Mouse (Mus musculus) MEL (cell line): ENCODE measurements around the gene Chst12. TPM values are rescaled to one million over a fixed set of nuclear protein-coding genes. Genes with fewer than 3 reads are reported as not detected.

Experiments
- DNase-seq: peaks from one replicate; pipeline ENCODE4 v3.0.0; 2011; ENCODE audit warnings: low read depth, low spot score
- H3K27ac ChIP-seq: 2 replicates; pipeline ENCODE4 v1.5.1; 2012; ENCODE audit warnings: low read depth, mild to moderate bottlenecking, control low read depth, low read length, moderate library complexity; ENCODE audit not compliant: control insufficient read depth
- H3K27me3 ChIP-seq, 2 experiments: fragments of 150-350 bp in 1 of 2; sonication (generic) in 1 of 2; 2 replicates each; pipeline ENCODE4 v1.6.1; 2012; ENCODE audit warnings: low read length in 2 of 2, mild to moderate bottlenecking in 2 of 2, improper control_type of control experiment in 1 of 2, moderate library complexity in 1 of 2; ENCODE audit not compliant: insufficient read depth in 2 of 2, control insufficient read depth in 1 of 2
- H3K36me3 ChIP-seq, 2 experiments: 2 replicates each; pipeline ENCODE4 v1.6.1; 2012 to 2014; ENCODE audit warnings: low read length in 2 of 2, improper control_type of control experiment in 1 of 2, inconsistent platforms in 1 of 2, mild to moderate bottlenecking in 1 of 2; ENCODE audit not compliant: insufficient read depth in 2 of 2, control insufficient read depth in 1 of 2
- H3K4me1 ChIP-seq, 2 experiments: fragments of 150-350 bp in 1 of 2; sonication (generic) in 1 of 2; 2 replicates each; pipeline ENCODE4 v1.6.1; 2012; ENCODE audit warnings: low read length in 2 of 2, improper control_type of control experiment in 1 of 2, mild to moderate bottlenecking in 1 of 2; ENCODE audit not compliant: insufficient read depth in 2 of 2, control insufficient read depth in 1 of 2
- H3K4me3 ChIP-seq, 2 experiments: fragments of 150-350 bp in 1 of 2; sonication (generic) in 1 of 2; 2 replicates each; pipeline ENCODE4 v1.5.1; 2012; ENCODE audit warnings: low read depth in 2 of 2, low read length in 2 of 2, mild to moderate bottlenecking in 2 of 2, moderate library complexity in 2 of 2, control low read depth in 1 of 2, improper control_type of control experiment in 1 of 2; ENCODE audit not compliant: control insufficient read depth in 1 of 2, insufficient read depth in 1 of 2
- H3K79me2 ChIP-seq: 2 replicates; pipeline ENCODE4 v1.6.1; 2012; ENCODE audit warnings: mild to moderate bottlenecking, low read length, moderate library complexity; ENCODE audit not compliant: control insufficient read depth, poor library complexity, insufficient read depth
- H3K9ac ChIP-seq: 2 replicates; pipeline ENCODE4 v1.6.1; 2012; ENCODE audit warnings: low read depth, mild to moderate bottlenecking, control low read depth, low read length, moderate library complexity; ENCODE audit not compliant: control insufficient read depth, poor library complexity, severe bottlenecking
- H3K9me3 ChIP-seq: fragments of 150-350 bp; sonication (generic); replicated peaks from 2 replicates; pipeline ENCODE4 v1.6.1; 2012; ENCODE audit warnings: mild to moderate bottlenecking, low read length, improper control_type of control experiment, moderate library complexity; ENCODE audit not compliant: insufficient read depth
- CHD1 ChIP-seq: IDR thresholded peaks from 2 replicates; pipeline ENCODE4 v1.6.1; 2012; ENCODE audit warnings: low read depth, mild to moderate bottlenecking, inconsistent platforms, low read length, improper control_type of control experiment
- E2F4 ChIP-seq: IDR thresholded peaks from 2 replicates; pipeline ENCODE4 v1.6.1; 2011; ENCODE audit warnings: low read depth, low read length, improper control_type of control experiment, borderline replicate concordance
- ELF1 ChIP-seq: IDR thresholded peaks from 2 replicates; pipeline ENCODE4 v1.6.1; 2014; ENCODE audit warnings: low read depth, mild to moderate bottlenecking, inconsistent platforms, low read length, improper control_type of control experiment, moderate library complexity
- ETS1 ChIP-seq: IDR thresholded peaks from 2 replicates; pipeline ENCODE4 v1.6.1; 2012; ENCODE audit warnings: low read depth, mild to moderate bottlenecking, inconsistent platforms, low read length, improper control_type of control experiment, moderate library complexity
- MAZ ChIP-seq: IDR thresholded peaks from 2 replicates; pipeline ENCODE4 v1.6.1; 2012; ENCODE audit warnings: low read depth, mild to moderate bottlenecking, inconsistent platforms, low read length, improper control_type of control experiment
- MYC ChIP-seq: IDR thresholded peaks from 2 replicates; pipeline ENCODE4 v1.6.1; 2011; ENCODE audit warnings: low read depth, mild to moderate bottlenecking, low read length, improper control_type of control experiment, moderate library complexity
- NRF1 ChIP-seq: IDR thresholded peaks from 2 replicates; pipeline ENCODE4 v1.6.1; 2014; ENCODE audit warnings: low read depth, mild to moderate bottlenecking, inconsistent platforms, low read length, improper control_type of control experiment, moderate library complexity; ENCODE audit not compliant: poor library complexity, insufficient read depth, severe bottlenecking
- POLR2A ChIP-seq, 2 experiments: IDR thresholded peaks; 2 replicates each; pipeline ENCODE4 v1.6.1; 2011 to 2012; ENCODE audit warnings: low read length in 2 of 2, mild to moderate bottlenecking in 2 of 2, control low read depth in 1 of 2, improper control_type of control experiment in 1 of 2, low read depth in 1 of 2, moderate library complexity in 1 of 2; ENCODE audit not compliant: control insufficient read depth in 1 of 2, insufficient read depth in 1 of 2, poor library complexity in 1 of 2
- POLR2AphosphoS5 ChIP-seq: IDR thresholded peaks from 2 replicates; pipeline ENCODE4 v1.6.1; 2012; ENCODE audit warnings: low read depth, borderline replicate concordance, mild to moderate bottlenecking, inconsistent platforms, low read length, moderate library complexity, mixed read lengths
- RAD21 ChIP-seq: IDR thresholded peaks from 2 replicates; pipeline ENCODE4 v1.6.1; 2011; ENCODE audit warnings: mild to moderate bottlenecking, low read depth, low read length, improper control_type of control experiment
- SIN3A ChIP-seq: IDR thresholded peaks from 2 replicates; pipeline ENCODE4 v1.6.1; 2012; ENCODE audit warnings: low read length, improper control_type of control experiment, inconsistent platforms
- SMC3 ChIP-seq: IDR thresholded peaks from 2 replicates; pipeline ENCODE4 v1.6.1; 2011; ENCODE audit warnings: low read depth, low read length, improper control_type of control experiment
- TBP ChIP-seq: IDR thresholded peaks from 2 replicates; pipeline ENCODE4 v1.8.0; 2011; ENCODE audit warnings: low read depth, low read length, improper control_type of control experiment
- TCF12 ChIP-seq: IDR thresholded peaks from 2 replicates; pipeline ENCODE4 v1.6.1; 2014; ENCODE audit warnings: low read depth, mild to moderate bottlenecking, inconsistent platforms, low read length, improper control_type of control experiment, moderate library complexity
- UBTF ChIP-seq: IDR thresholded peaks from 2 replicates; pipeline ENCODE4 v1.6.1; 2012; ENCODE audit warnings: low read depth, mild to moderate bottlenecking, inconsistent platforms, low read length, improper control_type of control experiment, moderate library complexity, borderline replicate concordance; ENCODE audit not compliant: insufficient read depth
- USF1 ChIP-seq: IDR thresholded peaks from 2 replicates; pipeline ENCODE4 v1.6.1; 2014; ENCODE audit warnings: low read depth, mild to moderate bottlenecking, inconsistent platforms, low read length, improper control_type of control experiment, moderate library complexity
- USF2 ChIP-seq, 2 experiments: IDR thresholded peaks; 2 replicates each; pipeline ENCODE4 v1.6.1; 2011 to 2012; ENCODE audit warnings: improper control_type of control experiment in 2 of 2, low read length in 2 of 2, borderline replicate concordance in 1 of 2, inconsistent platforms in 1 of 2, low read depth in 1 of 2, mild to moderate bottlenecking in 1 of 2; ENCODE audit not compliant: insufficient read depth in 1 of 2
- ZC3H11A ChIP-seq: IDR thresholded peaks from 2 replicates; pipeline ENCODE4 v1.6.1; 2012; ENCODE audit warnings: low read depth, mild to moderate bottlenecking, inconsistent platforms, low read length, improper control_type of control experiment
- ZNF384 ChIP-seq: IDR thresholded peaks from 2 replicates; pipeline ENCODE4 v1.6.1; 2012; ENCODE audit warnings: low read depth, mild to moderate bottlenecking, inconsistent platforms, low read length, improper control_type of control experiment
- polyA plus RNA-seq, 2 experiments: library from polyadenylated mRNA; stranded (reverse) in 1 of 2; unstranded in 1 of 2; fragments of >175 nt in 1 of 2; fragments of >200 nt in 1 of 2; gene quantifications; 2 replicates each; pipeline versions ENCODE4 v1.2.1 to v1.2.4; 2012; ENCODE audit warnings: low replicate concordance in 2 of 2, low read depth in 1 of 2; ENCODE audit not compliant: insufficient read length in 2 of 2, insufficient read depth in 1 of 2, missing spikeins in 1 of 2
- total RNA-seq: library from RNA; depleted of rRNA; stranded (reverse); fragments of 300-350 nt; gene quantifications from 2 replicates; pipeline ENCODE4 v1.2.3, GENCODE M21; 2012

Gene Chst12
- total and polyA plus RNA-seq, 3 experiments, result 4.1 to 8.6 TPM; not detected in 1

DNA sequence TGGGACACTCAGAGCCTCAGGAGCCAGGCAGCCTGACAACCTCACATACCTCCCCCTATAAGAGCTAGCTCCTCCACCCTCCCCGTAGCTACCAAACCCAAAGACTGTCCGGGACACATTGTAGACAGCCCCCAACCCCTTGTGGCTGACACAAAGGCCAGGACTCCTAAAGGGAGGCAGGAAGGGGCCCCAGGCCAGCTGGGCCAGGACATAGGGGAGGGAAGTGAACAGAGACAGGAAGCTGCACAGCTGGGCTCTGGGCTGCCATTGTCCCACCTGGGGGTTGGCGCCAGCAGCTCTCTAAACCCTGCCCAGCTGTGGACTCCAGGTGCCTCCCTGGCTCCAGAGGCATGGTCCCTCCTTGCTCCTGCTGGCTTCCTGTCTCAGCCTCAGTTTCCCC, 51.5 kb downstream of the Chst12 start:
- DNase-seq, result no peak
- Histone ChIP-seq H3K27me3 (peaks cover 3 to 4% of the 10 kb centered on the region in 2 experiments; a peak in 3 of 4 replicates), H3K79me2 (no peaks in the 10 kb centered on the region), H3K4me3 (no peak overlapping the region), H3K9ac (no peak overlapping the region), H3K9me3 (no peaks in the 10 kb centered on the region), H3K36me3 (no peaks in the 10 kb centered on the region)
- TF ChIP-seq ZC3H11A (no peak), POLR2A (IDR thresholded peaks at IDR 0.05; ENCODE audit: control insufficient read depth in 1 of 2, insufficient read depth in 1 of 2, low read depth in 1 of 2, low read length in 2 of 2, poor library complexity in 1 of 2) (no peak), TCF12 (no peak)
- TF ChIP-seq, all 39 proteins: peak for 0
- no peak overlapping the region for H3K27ac ChIP-seq
- H3K4me1 ChIP-seq, result no peaks in the 10 kb centered on the region

DNA sequence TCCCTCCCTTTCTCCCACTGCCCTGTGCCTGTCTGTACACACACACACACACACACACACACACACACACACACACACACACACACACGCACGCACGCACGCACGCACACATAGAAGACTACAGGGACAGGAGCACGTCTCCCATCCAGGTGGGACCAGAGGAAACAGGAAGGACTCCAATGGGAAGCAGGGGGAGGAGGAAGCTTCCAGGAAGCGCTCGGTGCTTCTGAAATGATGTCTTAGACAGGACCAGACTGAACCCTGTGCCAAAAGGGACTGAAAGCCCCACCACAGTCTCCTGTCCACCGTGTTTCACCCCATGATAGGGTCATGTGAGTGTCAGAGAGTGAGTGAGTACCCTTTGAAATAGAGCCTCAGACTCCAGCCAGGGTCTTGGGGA, 57.3 kb downstream of the Chst12 start:
- Histone ChIP-seq H3K4me3 (no peak overlapping the region), H3K9me3 (no peaks in the 10 kb centered on the region)
- TF ChIP-seq USF2 (IDR thresholded peaks at IDR 0.05; ENCODE audit: borderline replicate concordance in 1 of 2, insufficient read depth in 1 of 2, low read depth in 1 of 2, low read length in 2 of 2), result no peak
- no peak for TF ChIP-seq ZC3H11A
- no peak for TF ChIP-seq NRF1
- TF ChIP-seq UBTF, result no peak
- TF ChIP-seq CHD1, result no peak
- no peak for TF ChIP-seq POLR2A (IDR thresholded peaks at IDR 0.05; ENCODE audit: control insufficient read depth in 1 of 2, insufficient read depth in 1 of 2, low read depth in 1 of 2, low read length in 2 of 2, poor library complexity in 1 of 2)
- no peak for TF ChIP-seq MAZ
- TF ChIP-seq ETS1, result no peak
- no peak for TF ChIP-seq MYC
- TF ChIP-seq SMC3, result no peak
- no peak for TF ChIP-seq E2F4
- TF ChIP-seq RAD21, result no peak
- TF ChIP-seq, all 39 proteins: peak for 0
- Histone ChIP-seq H3K27ac (no peak overlapping the region), H3K4me1 (peaks cover 3 to 7% of the 10 kb centered on the region in 2 experiments; a peak in 3 of 4 replicates), H3K36me3 (no peaks in the 10 kb centered on the region; a peak in 1 of 4 replicates), H3K27me3 (no peaks in the 10 kb centered on the region), H3K79me2 (no peaks in the 10 kb centered on the region), H3K9ac (no peak overlapping the region)
- DNase-seq, result no peak

DNA sequence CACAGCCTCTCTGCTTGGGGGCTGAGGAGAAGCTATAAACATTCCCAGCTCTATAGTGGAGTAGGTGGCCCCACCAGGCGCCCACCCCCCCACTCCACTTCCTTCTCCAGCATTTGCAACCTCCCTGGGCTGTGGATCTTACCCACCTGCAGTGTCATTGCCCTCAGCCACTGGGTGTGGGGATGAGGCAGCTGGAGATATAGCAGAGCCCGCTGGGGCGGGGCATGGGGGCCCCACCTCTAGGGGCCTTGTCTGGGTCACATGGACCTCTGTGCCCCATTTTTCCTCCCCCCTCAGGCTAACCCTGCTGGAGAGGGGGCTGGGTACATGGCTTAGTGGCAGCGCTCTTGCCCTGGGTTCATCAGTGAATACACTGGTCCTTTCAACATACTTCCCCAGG, 59.5 kb downstream of the Chst12 start, which contains the start of gene Grifin:
Gene Grifin, minus strand, starts transcription at position 176 of the 400 bp plus-strand sequence.
- TF ChIP-seq SIN3A (no peak), ELF1 (no peak), NRF1 (no peak), POLR2AphosphoS5 (no peak), ZNF384 (no peak), USF1 (no peak), TBP (no peak)
- Histone ChIP-seq H3K9me3 (no peaks in the 10 kb centered on the region), H3K4me1 (peaks cover 5 to 16% of the 10 kb centered on the region in 2 experiments; a peak in 3 of 4 replicates), H3K79me2 (no peaks in the 10 kb centered on the region), H3K4me3 (no peak within 1 kb of the TSS), H3K27me3 (no peaks in the 10 kb centered on the region), H3K27ac (no peak within 1 kb of the TSS), H3K9ac (no peak within 1 kb of the TSS), H3K36me3 (peaks cover 0 to 5% of the 10 kb centered on the region in 2 experiments; a peak in 2 of 4 replicates)
- no peak for DNase-seq
